28 mouse cellular contexts compared by ENCODE assay signal in the genomic region with DNA sequence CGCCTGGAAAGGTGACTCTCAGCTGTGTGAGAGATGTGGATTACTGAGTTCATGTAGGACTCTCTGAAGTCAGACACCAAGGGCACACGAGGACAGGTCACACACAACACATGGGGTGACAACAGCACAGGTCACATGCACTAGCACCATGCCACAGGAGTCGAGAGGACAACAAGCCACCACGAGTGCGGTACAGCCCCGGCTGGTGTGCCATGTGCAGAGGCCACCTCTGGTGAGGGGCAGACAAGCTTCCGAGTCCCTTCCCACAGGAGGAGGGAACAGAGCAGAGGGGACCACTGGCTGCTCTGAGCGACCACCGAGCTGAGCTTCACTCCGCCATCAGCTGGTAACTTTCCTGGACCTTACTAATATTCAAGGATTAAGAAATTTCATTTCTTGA. TPM values are rescaled to one million over a fixed set of nuclear protein-coding genes. Genes with fewer than 3 reads are reported as not detected.
DNase-seq lines count a peak whose midpoint lies in the region; ATAC-seq and TF ChIP-seq lines count a peak whose summit lies in the region.
"Had no signal": no experiment of that assay in that cellular context is flagged by ENCODE, and none has a peak within 500 bp of the region (broad histone marks: within the 10 kb centered on the region; RNA-seq: fewer than 3 reads in every experiment).

No protein-coding gene starts in this region.

- no peak overlapping the region for H3K9ac ChIP-seq in heart, embryonic 15.5 days
- no peak overlapping the region for H3K9ac ChIP-seq in liver, embryonic 12.5 days
- no peak overlapping the region for H3K9ac ChIP-seq in stomach, postnatal 0 days (ENCODE audit: low read length)
- H3K9ac ChIP-seq: embryonic facial prominence, embryonic 12.5 days; embryonic facial prominence, embryonic 15.5 days; forebrain, postnatal 0 days; heart, embryonic 13.5 days; hindbrain, embryonic 15.5 days; intestine, embryonic 15.5 days had no signal

- H3K27me3 ChIP-seq in heart, embryonic 15.5 days = no peaks in the 10 kb centered on the region
- no peaks in the 10 kb centered on the region for H3K27me3 ChIP-seq in liver, embryonic 12.5 days (replicated peaks)
- H3K27me3 ChIP-seq in stomach, postnatal 0 days (ENCODE audit: control insufficient read depth, insufficient read depth, low read length) = no peaks in the 10 kb centered on the region
- H3K27me3 ChIP-seq: embryonic facial prominence, embryonic 12.5 days; embryonic facial prominence, embryonic 15.5 days; heart, embryonic 13.5 days; hindbrain, embryonic 15.5 days; intestine, embryonic 15.5 days had no signal

- H3K4me2 ChIP-seq in heart, embryonic 15.5 days = no peak overlapping the region
- H3K4me2 ChIP-seq in liver, embryonic 12.5 days = no peak overlapping the region
- no peak overlapping the region for H3K4me2 ChIP-seq in stomach, postnatal 0 days (replicated peaks; ENCODE audit: low read depth)
- H3K4me2 ChIP-seq: embryonic facial prominence, embryonic 12.5 days; embryonic facial prominence, embryonic 15.5 days; heart, embryonic 13.5 days; hindbrain, embryonic 15.5 days; intestine, embryonic 15.5 days had no signal

- no peak for DNase-seq in heart, adult 8-10 months (ENCODE audit: low spot score)
- no peak for DNase-seq in liver
- no peak for DNase-seq in stomach, postnatal 0 days (ENCODE audit: low spot score)
- no peak for DNase-seq in retina, embryonic 14.5 days (ENCODE audit: low spot score)
- DNase-seq: adrenal gland, adult 2 months; adrenal gland, postnatal 14 days; cerebellum, adult 11 months; cerebellum, adult 2 months; cerebellum, adult 9-11 months; cerebellum, postnatal 25 days; forebrain, postnatal 0 days; gastrocnemius, postnatal 36 days; heart, postnatal 10 days; heart, postnatal 4 days had no signal

- 0 out of 2 replicates have a peak, but pooled peaks have one; percentile 21 for ATAC-seq in heart, embryonic 15.5 days (replicated peaks; ENCODE audit: insufficient number of reproducible peaks, insufficient read depth, low FRiP score, low read depth)
- 0 out of 2 replicates have a peak, but pooled peaks have one; percentile 32 for ATAC-seq in liver, embryonic 12.5 days
- ATAC-seq in stomach, postnatal 0 days (ENCODE audit: low FRiP score, low TSS enrichment) = peak; percentile 35; the same call in 1 of the 2 replicates
- ATAC-seq: CD4-positive, CD25-positive, alpha-beta regulatory T cell, adult 4 months; forebrain, embryonic 14.5 days; forebrain, postnatal 0 days; intestine, embryonic 15.5 days had no signal

- peaks cover 37% of the 10 kb centered on the region for H3K36me3 ChIP-seq in heart, embryonic 15.5 days
- peaks cover 73% of the 10 kb centered on the region for H3K36me3 ChIP-seq in liver, embryonic 12.5 days
- H3K36me3 ChIP-seq in stomach, postnatal 0 days (ENCODE audit: control insufficient read depth, insufficient read depth, low read length) = peaks cover 12% of the 10 kb centered on the region; the same call in 1 of the 2 replicates

- no peak for TF ChIP-seq EP300 in stomach, postnatal 0 days (optimal IDR thresholded peaks at IDR 0.05)

- no peaks in the 10 kb centered on the region for H3K4me1 ChIP-seq in heart, embryonic 15.5 days (replicated peaks)
- H3K4me1 ChIP-seq in liver, embryonic 12.5 days = no peaks in the 10 kb centered on the region
- H3K4me1 ChIP-seq in stomach, postnatal 0 days (replicated peaks; ENCODE audit: control insufficient read depth, insufficient read depth) = no peaks in the 10 kb centered on the region
- H3K4me1 ChIP-seq: embryonic facial prominence, embryonic 12.5 days; embryonic facial prominence, embryonic 15.5 days; hindbrain, embryonic 15.5 days; intestine, embryonic 15.5 days had no signal

- H3K9me3 ChIP-seq in heart, embryonic 15.5 days (replicated peaks) = no peaks in the 10 kb centered on the region
- H3K9me3 ChIP-seq in liver, embryonic 12.5 days (replicated peaks) = no peaks in the 10 kb centered on the region
- H3K9me3 ChIP-seq in stomach, postnatal 0 days (ENCODE audit: control insufficient read depth, low read length) = no peaks in the 10 kb centered on the region
- H3K9me3 ChIP-seq: embryonic facial prominence, embryonic 12.5 days; embryonic facial prominence, embryonic 15.5 days; heart, embryonic 10.5 days; heart, embryonic 13.5 days; hindbrain, embryonic 15.5 days; intestine, embryonic 15.5 days had no signal

- TF ChIP-seq CTCF in stomach, postnatal 0 days (IDR thresholded peaks at IDR 0.05; ENCODE audit: low read depth) = no peak

- H3K4me3 ChIP-seq in heart, embryonic 15.5 days = no peak overlapping the region
- H3K4me3 ChIP-seq in liver, embryonic 12.5 days = no peak overlapping the region
- no peak overlapping the region for H3K4me3 ChIP-seq in stomach, postnatal 0 days (ENCODE audit: low read depth, low read length)
- H3K4me3 ChIP-seq: embryonic facial prominence, embryonic 12.5 days; embryonic facial prominence, embryonic 15.5 days; heart, embryonic 10.5 days; heart, embryonic 13.5 days; hindbrain, embryonic 15.5 days; intestine, embryonic 15.5 days had no signal

- WGBS in heart, embryonic 15.5 days = 85% methylated on average over 10 of the region's 10 CpGs
- WGBS in liver, embryonic 12.5 days (ENCODE audit: insufficient replicate concordance) = 83% methylated on average over 10 of the region's 10 CpGs
- 88% methylated on average over 10 of the region's 10 CpGs for WGBS in stomach, postnatal 0 days

- no peak overlapping the region for H3K27ac ChIP-seq in heart, embryonic 15.5 days
- no peak overlapping the region for H3K27ac ChIP-seq in liver, embryonic 12.5 days
- H3K27ac ChIP-seq in stomach, postnatal 0 days (replicated peaks) = no peak overlapping the region
- H3K27ac ChIP-seq: embryonic facial prominence, embryonic 12.5 days; embryonic facial prominence, embryonic 15.5 days; heart, embryonic 10.5 days; heart, embryonic 13.5 days; hindbrain, embryonic 15.5 days; intestine, embryonic 15.5 days had no signal

RNA-seq across cellular contexts. Expression of gene Lsm11, which starts 12.0 kb away (rescaled TPM):
- polyA plus RNA-seq in heart, embryonic 15.5 days (2015; fragmentation: Nextera tagmentation; extraction: Ambion mirVana) = 5.4 and 5.5 TPM in 2 replicates
- 1 to 10 TPM; 2.1 to 3.5 (median 3.1) TPM for total RNA-seq in heart, adult 8-10 months (2022)
- 6.4 and 6.6 TPM in 2 replicates for polyA plus RNA-seq in liver, embryonic 12.5 days (2016; fragmentation: Nextera tagmentation; extraction: Ambion mirVana)
- polyA plus RNA-seq in stomach, postnatal 0 days (2015; fragmentation: Nextera tagmentation; extraction: Ambion mirVana) = 3.5 and 3.6 TPM in 2 replicates

RNA-seq across cellular contexts. Expression of gene Thg1l, which starts 22.5 kb away (rescaled TPM):
- 7.4 and 9.2 TPM in 2 replicates for polyA plus RNA-seq in heart, embryonic 15.5 days (2015; fragmentation: Nextera tagmentation; extraction: Ambion mirVana)
- 1 to 10 TPM; 4.2 to 6.1 (median 4.7) TPM for total RNA-seq in heart, adult 8-10 months (2022)
- polyA plus RNA-seq in liver, embryonic 12.5 days (2016; fragmentation: Nextera tagmentation; extraction: Ambion mirVana) = 10.2 and 11.0 TPM in 2 replicates
- 6.9 and 7.4 TPM in 2 replicates for polyA plus RNA-seq in stomach, postnatal 0 days (2015; fragmentation: Nextera tagmentation; extraction: Ambion mirVana)

RNA-seq across cellular contexts. Expression of gene Sox30, which starts 47.3 kb away (rescaled TPM):
- polyA plus RNA-seq in heart, embryonic 15.5 days (2015; fragmentation: Nextera tagmentation; extraction: Ambion mirVana) = 0.20 and 0.22 TPM in 2 replicates
- total RNA-seq in heart, adult 8-10 months (2022) = under 1 TPM in 3 of 4 experiments, not detected in 1; 0.22 to 0.26 (median 0.25) TPM
- polyA plus RNA-seq in liver, embryonic 12.5 days (2016; fragmentation: Nextera tagmentation; extraction: Ambion mirVana) = 0.06 TPM in 2 replicates
- 0.15 and 0.17 TPM in 2 replicates for polyA plus RNA-seq in stomach, postnatal 0 days (2015; fragmentation: Nextera tagmentation; extraction: Ambion mirVana)
- total RNA-seq: common myeloid progenitor, adult 5-6 weeks; gastrocnemius, adult 8-10 months; gastrocnemius, postnatal 36 days; granulocyte monocyte progenitor cell, adult 5-6 weeks; MEL had no signal
- polyA plus RNA-seq: CD4-positive, CD25-positive, alpha-beta regulatory T cell, adult 4 months had no signal
